Mouse (Mus musculus) forebrain, embryonic 16.5 days (tissue): ENCODE results near the gene Sgms1. TPM values are rescaled to one million over a fixed set of nuclear protein-coding genes. Genes with fewer than 3 reads are reported as not detected.
A peak's percentile ranks its signal among the peaks of the same experiment; 100 is the strongest.

Experiments
- ATAC-seq: fragments of 200-750 bp; cut with Nextera tagmentation; 2 replicates; pipeline ENCODE4 v1.8.0; 2017; ENCODE audit warnings: mild to moderate bottlenecking, moderate library complexity
- H3K27ac ChIP-seq: fragments of 300-500 bp; sonication (generic); 2 replicates; pipeline ENCODE4 v1.5.1; 2014; ENCODE audit warnings: low read length, control low read depth
- H3K27me3 ChIP-seq: fragments of 300-500 bp; sonication (generic); replicated peaks from 2 replicates; pipeline ENCODE4 v1.6.1; 2014; ENCODE audit warnings: low read length; ENCODE audit not compliant: control insufficient read depth, insufficient read depth
- H3K36me3 ChIP-seq: fragments of 300-500 bp; sonication (generic); 2 replicates; pipeline ENCODE4 v1.6.1; 2014; ENCODE audit not compliant: control insufficient read depth, insufficient read depth
- H3K4me1 ChIP-seq: fragments of 300-500 bp; sonication (generic); replicated peaks from 2 replicates; pipeline ENCODE4 v1.6.1; 2014; ENCODE audit warnings: low read length; ENCODE audit not compliant: control insufficient read depth, insufficient read depth
- H3K4me2 ChIP-seq: fragments of 300-500 bp; sonication (generic); 2 replicates; pipeline ENCODE4 v1.6.1; 2014; ENCODE audit warnings: mild to moderate bottlenecking, low read length, control low read depth
- H3K4me3 ChIP-seq: fragments of 300-500 bp; sonication (generic); replicated peaks from 2 replicates; pipeline ENCODE4 v1.5.1; 2014; ENCODE audit warnings: mild to moderate bottlenecking, low read length, control low read depth
- H3K9ac ChIP-seq: fragments of 300-500 bp; sonication (generic); replicated peaks from 2 replicates; pipeline ENCODE4 v1.6.1; 2014; ENCODE audit warnings: low read depth, low read length, control low read depth
- H3K9me3 ChIP-seq: fragments of 300-500 bp; sonication (generic); 2 replicates; pipeline ENCODE4 v1.6.1; 2016; ENCODE audit warnings: low read length; ENCODE audit not compliant: control insufficient read depth
- WGBS: fragments of 180-500 bp; shearing (Covaris S2); extraction: QIAGEN DNeasy Blood & Tissue Kit; methylation state at CpG from one replicate; pipeline ENCODE4 v1.1.7; 2014; 5-methylcytosine and 5-hydroxymethylcytosine counted together
- polyA plus RNA-seq: library from polyadenylated mRNA; unstranded; fragments of >200 nt; fragmentation: Nextera tagmentation; extraction: Ambion mirVana; gene quantifications from 2 replicates; pipeline ENCODE4 v1.2.1, GENCODE M21; 2015

Sgms1 gene
- polyA plus RNA-seq, 1 experiment from 2014 or later: 16.3 TPM

DNA sequence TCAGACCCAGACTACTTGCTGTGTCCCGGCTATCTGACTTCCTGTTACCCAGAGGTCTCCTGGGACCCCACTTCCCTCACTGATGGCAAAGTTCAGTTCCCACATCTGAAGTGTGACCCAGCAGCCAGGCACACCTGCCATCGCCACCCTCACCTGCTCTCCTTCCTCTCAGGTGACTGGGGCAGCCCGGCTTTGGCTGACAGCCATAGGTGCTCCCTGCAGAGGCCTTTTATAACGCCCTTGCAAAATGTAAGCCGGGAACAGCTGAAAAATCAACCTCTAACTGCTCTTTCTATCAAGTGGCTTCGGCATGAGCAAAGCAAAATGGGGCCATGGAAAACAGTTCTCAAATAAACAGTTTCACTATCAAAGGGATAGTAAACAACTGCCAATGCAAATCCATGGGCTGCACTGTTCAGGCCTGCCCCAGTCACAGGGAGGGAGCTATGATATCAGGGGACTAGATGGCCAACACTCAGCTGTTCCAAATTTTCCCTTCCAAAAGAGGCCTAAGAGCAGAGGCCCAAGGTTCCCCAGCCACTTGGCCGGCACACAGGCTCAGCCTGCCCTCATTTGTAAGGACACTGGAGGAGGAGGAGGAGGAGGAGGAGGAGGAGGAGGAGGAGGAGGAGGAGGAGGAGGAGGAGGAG is 12.5 kb downstream of the Sgms1 start:
- no peaks in the 10 kb centered on the region for H3K9me3 ChIP-seq
- no peaks in the 10 kb centered on the region for H3K36me3 ChIP-seq
- ATAC-seq: no peak
- WGBS: 63% methylated on average over 6 of the region's 7 CpGs
- no peak overlapping the region for H3K27ac ChIP-seq
- H3K27me3 ChIP-seq: no peaks in the 10 kb centered on the region
- H3K4me2 ChIP-seq: no peak overlapping the region
- H3K4me1 ChIP-seq: peaks cover 6% of the 10 kb centered on the region; the same call in 1 of the 2 replicates
- H3K9ac ChIP-seq: no peak overlapping the region
- no peak overlapping the region for H3K4me3 ChIP-seq

- H3K27ac ChIP-seq: no peak overlapping the region
- no peak for ATAC-seq
- H3K4me2 ChIP-seq: no peak overlapping the region
- no peaks in the 10 kb centered on the region for H3K9me3 ChIP-seq
- no peaks in the 10 kb centered on the region for H3K27me3 ChIP-seq
- H3K4me3 ChIP-seq: no peak overlapping the region
- 77% methylated on average over 4 of the region's 4 CpGs for WGBS
- no peaks in the 10 kb centered on the region for H3K36me3 ChIP-seq
- H3K4me1 ChIP-seq: peaks cover 6% of the 10 kb centered on the region; the same call in 1 of the 2 replicates
- no peak overlapping the region for H3K9ac ChIP-seq
Measured at GRCm38 (mm10) chr19:32376054-32376453, 13.5 kb downstream of the Sgms1 start.

GRCm38 (mm10) chr19:32375473-32375985 is 14.0 kb downstream of the Sgms1 start:
- no peak overlapping the region for H3K4me3 ChIP-seq
- 89% methylated on average over 4 of the region's 4 CpGs for WGBS
- no peak for ATAC-seq
- no peak overlapping the region for H3K27ac ChIP-seq
- H3K27me3 ChIP-seq: no peaks in the 10 kb centered on the region
- H3K9me3 ChIP-seq: no peaks in the 10 kb centered on the region
- peaks cover 6% of the 10 kb centered on the region; the same call in 1 of the 2 replicates for H3K4me1 ChIP-seq
- H3K36me3 ChIP-seq: no peaks in the 10 kb centered on the region
- no peak overlapping the region for H3K9ac ChIP-seq
- H3K4me2 ChIP-seq: no peak overlapping the region

DNA sequence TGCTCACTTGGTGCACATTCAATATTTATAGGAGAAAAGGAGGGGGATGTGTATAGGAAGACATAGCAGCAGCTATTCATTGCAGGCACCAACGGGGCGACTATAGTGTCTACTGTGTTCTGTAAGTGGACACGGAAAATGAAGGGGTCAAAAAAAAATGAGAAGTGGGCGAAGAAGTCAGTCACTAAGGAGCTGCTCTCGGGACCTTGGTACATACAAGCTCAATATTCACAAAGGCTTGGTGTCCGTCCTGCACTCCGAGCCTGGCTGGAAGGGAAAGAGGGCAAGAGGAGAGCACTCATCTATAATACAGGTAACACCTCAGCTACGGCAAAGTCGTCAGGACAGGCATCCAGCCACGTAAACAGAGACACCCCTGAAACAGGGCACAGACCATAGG is 14.8 kb downstream of the Sgms1 start:
- H3K4me2 ChIP-seq: no peak overlapping the region
- H3K36me3 ChIP-seq: no peaks in the 10 kb centered on the region
- 93% methylated on average over 10 of the region's 10 CpGs for WGBS
- no peak overlapping the region for H3K27ac ChIP-seq
- no peaks in the 10 kb centered on the region for H3K27me3 ChIP-seq
- no peak overlapping the region for H3K4me3 ChIP-seq
- H3K4me1 ChIP-seq: peaks cover 6% of the 10 kb centered on the region; the same call in 1 of the 2 replicates
- no peak overlapping the region for H3K9ac ChIP-seq
- ATAC-seq: no peak
- H3K9me3 ChIP-seq: no peaks in the 10 kb centered on the region

- no peak overlapping the region for H3K4me3 ChIP-seq
- H3K9me3 ChIP-seq: no peaks in the 10 kb centered on the region
- no peak overlapping the region for H3K4me2 ChIP-seq
- H3K27me3 ChIP-seq: no peaks in the 10 kb centered on the region
- H3K9ac ChIP-seq: no peak overlapping the region
- 82% methylated on average over 16 of the region's 16 CpGs for WGBS
- no peak overlapping the region for H3K27ac ChIP-seq
- no peak for ATAC-seq
- peaks cover 6% of the 10 kb centered on the region; the same call in 1 of the 2 replicates for H3K4me1 ChIP-seq
- H3K36me3 ChIP-seq: no peaks in the 10 kb centered on the region
Measured at GRCm38 (mm10) chr19:32373865-32374655, 15.5 kb downstream of the Sgms1 start.

- ATAC-seq: no peak
- Histone ChIP-seq H3K27me3 (no peaks in the 10 kb centered on the region), H3K4me3 (no peak overlapping the region), H3K4me1 (no peaks in the 10 kb centered on the region), H3K9me3 (no peaks in the 10 kb centered on the region), H3K4me2 (no peak overlapping the region), H3K36me3 (no peaks in the 10 kb centered on the region), H3K9ac (no peak overlapping the region), H3K27ac (no peak overlapping the region)
- WGBS: 77% methylated on average over 4 of the region's 4 CpGs
Measured at GRCm38 (mm10) chr19:32372373-32372772, 17.1 kb downstream of the Sgms1 start.

GRCm38 (mm10) chr19:32367333-32367732 is 22.2 kb downstream of the Sgms1 start:
- H3K9me3 ChIP-seq: no peaks in the 10 kb centered on the region
- no peak overlapping the region for H3K4me2 ChIP-seq
- no peaks in the 10 kb centered on the region for H3K27me3 ChIP-seq
- H3K4me3 ChIP-seq: no peak overlapping the region
- H3K36me3 ChIP-seq: no peaks in the 10 kb centered on the region
- ATAC-seq: no peak
- H3K27ac ChIP-seq: no peak overlapping the region
- WGBS: 89% methylated on average over 8 of the region's 8 CpGs
- H3K9ac ChIP-seq: no peak overlapping the region
- 0 out of 2 replicates have a peak, but pooled peaks cover 2% of the 10 kb centered on the region for H3K4me1 ChIP-seq

GRCm38 (mm10) chr19:32366406-32366805 is 23.1 kb downstream of the Sgms1 start:
- H3K27me3 ChIP-seq: no peaks in the 10 kb centered on the region
- 0 out of 2 replicates have a peak, but pooled peaks cover 2% of the 10 kb centered on the region for H3K4me1 ChIP-seq
- no peak for ATAC-seq
- no peak overlapping the region for H3K9ac ChIP-seq
- WGBS: 81% methylated on average over 9 of the region's 9 CpGs
- no peaks in the 10 kb centered on the region for H3K36me3 ChIP-seq
- no peak overlapping the region for H3K27ac ChIP-seq
- no peak overlapping the region for H3K4me3 ChIP-seq
- no peak overlapping the region for H3K4me2 ChIP-seq
- H3K9me3 ChIP-seq: no peaks in the 10 kb centered on the region

DNA sequence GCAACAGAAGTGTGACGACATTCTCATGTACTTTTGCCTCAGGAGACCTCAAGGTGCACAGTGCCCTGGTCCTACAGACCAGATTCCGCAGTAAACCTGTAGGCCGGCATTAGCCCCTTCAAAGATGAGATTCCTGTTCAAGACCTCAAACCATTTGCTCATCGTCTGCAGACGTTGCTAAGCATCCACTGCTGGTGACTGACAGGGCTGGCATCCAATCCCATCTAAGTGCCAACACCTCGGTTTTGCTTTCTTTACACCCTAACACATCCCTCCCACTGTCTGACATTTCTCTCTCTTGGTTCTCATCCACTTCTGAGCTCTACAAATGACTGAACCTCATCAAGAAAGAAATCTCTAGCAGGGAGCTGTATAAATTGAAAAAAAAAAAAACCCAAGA is 24.4 kb downstream of the Sgms1 start:
- peak; percentile 80 for ATAC-seq

More for the DNA sequence above, 24.4 kb downstream of the Sgms1 start:
- Histone ChIP-seq H3K9ac (no peak overlapping the region), H3K4me3 (no peak overlapping the region), H3K36me3 (no peaks in the 10 kb centered on the region), H3K4me2 (no peak overlapping the region), H3K4me1 (0 out of 2 replicates have a peak, but pooled peaks cover 2% of the 10 kb centered on the region), H3K27ac (no peak overlapping the region), H3K27me3 (no peaks in the 10 kb centered on the region), H3K9me3 (no peaks in the 10 kb centered on the region)
- 73% methylated on average over 6 of the region's 6 CpGs for WGBS
